Mouse (Mus musculus) limb, embryonic 15.5 days (tissue): ENCODE data around the gene Arhgdia. TPM values are rescaled to one million over a fixed set of nuclear protein-coding genes. Genes with fewer than 3 reads are reported as not detected.
"Not testable (repeated sequence)": the region's sequence is repeated elsewhere in the genome, so short reads cannot be mapped to it uniquely, and the experiment has no call there.

Experiments
- ATAC-seq: fragments of 200-750 bp; cut with Nextera tagmentation; 2 replicates; pipeline ENCODE4 v1.8.0; 2017; ENCODE audit warnings: low read depth, moderate TSS enrichment; ENCODE audit not compliant: insufficient number of reproducible peaks, low FRiP score, low TSS enrichment
- H3K27ac ChIP-seq: fragments of 300-500 bp; sonication (generic); 2 replicates; pipeline ENCODE4 v1.5.1; 2015; ENCODE audit warnings: moderate library complexity, mild to moderate bottlenecking, inconsistent platforms
- H3K27me3 ChIP-seq: fragments of 300-500 bp; sonication (generic); 2 replicates; pipeline ENCODE4 v1.6.1; 2015; ENCODE audit warnings: inconsistent platforms
- H3K36me3 ChIP-seq: fragments of 300-500 bp; sonication (generic); 2 replicates; pipeline ENCODE4 v1.6.1; 2015; ENCODE audit warnings: inconsistent platforms
- H3K4me1 ChIP-seq: fragments of 300-500 bp; sonication (generic); 2 replicates; pipeline ENCODE4 v1.6.1; 2015; ENCODE audit warnings: inconsistent platforms
- H3K4me2 ChIP-seq: fragments of 300-500 bp; sonication (generic); 2 replicates; pipeline ENCODE4 v1.6.1; 2015; ENCODE audit warnings: mild to moderate bottlenecking, inconsistent platforms
- H3K4me3 ChIP-seq: fragments of 300-500 bp; sonication (generic); 2 replicates; pipeline ENCODE4 v1.5.1; 2015; ENCODE audit warnings: mild to moderate bottlenecking, inconsistent platforms
- H3K9ac ChIP-seq: fragments of 300-500 bp; sonication (generic); 2 replicates; pipeline ENCODE4 v1.6.1; 2015; ENCODE audit warnings: inconsistent platforms
- H3K9me3 ChIP-seq: fragments of 300-500 bp; sonication (generic); 2 replicates; pipeline ENCODE4 v1.6.1; 2016; ENCODE audit warnings: inconsistent platforms
- WGBS: fragments of 180-500 bp; shearing (Covaris S2); methylation state at CpG from one replicate; pipeline ENCODE4 v1.1.7; 2015; 5-methylcytosine and 5-hydroxymethylcytosine counted together
- polyA plus RNA-seq: library from polyadenylated mRNA; unstranded; fragments of >200 nt; fragmentation: Nextera tagmentation; extraction: Ambion mirVana; gene quantifications from 2 replicates; pipeline ENCODE4 v1.2.1, GENCODE M21; 2015

The Arhgdia gene
- polyA plus RNA-seq, 1 experiment from 2014 or later, result 581 TPM

- H3K36me3 ChIP-seq, result peaks cover 52% of the 10 kb centered on the region
These were observed 22.6 kb downstream of the Arhgdia start for GRCm38 (mm10) chr11:120558843-120559242.

GRCm38 (mm10) chr11:120555260-120555659 is 26.2 kb downstream of the Arhgdia start:
- Histone ChIP-seq H3K9ac (no peak overlapping the region), H3K9me3 (no peaks in the 10 kb centered on the region), H3K27ac (no peak overlapping the region), H3K27me3 (no peaks in the 10 kb centered on the region), H3K4me3 (no peak overlapping the region), H3K36me3 (peaks cover 16% of the 10 kb centered on the region), H3K4me2 (no peak overlapping the region), H3K4me1 (peaks cover 6% of the 10 kb centered on the region)
- WGBS, result 65% methylated on average over 2 of the region's 2 CpGs
- ATAC-seq, result no peak

More at GRCm38 (mm10) chr11:120558843-120559242, 22.6 kb downstream of the Arhgdia start:
- 90% methylated on average over 6 of the region's 6 CpGs for WGBS
- not testable (repeated sequence) for H3K27me3 ChIP-seq, H3K4me1 ChIP-seq, H3K4me3 ChIP-seq, H3K9ac ChIP-seq, H3K27ac ChIP-seq, ATAC-seq, H3K4me2 ChIP-seq, H3K9me3 ChIP-seq

DNA sequence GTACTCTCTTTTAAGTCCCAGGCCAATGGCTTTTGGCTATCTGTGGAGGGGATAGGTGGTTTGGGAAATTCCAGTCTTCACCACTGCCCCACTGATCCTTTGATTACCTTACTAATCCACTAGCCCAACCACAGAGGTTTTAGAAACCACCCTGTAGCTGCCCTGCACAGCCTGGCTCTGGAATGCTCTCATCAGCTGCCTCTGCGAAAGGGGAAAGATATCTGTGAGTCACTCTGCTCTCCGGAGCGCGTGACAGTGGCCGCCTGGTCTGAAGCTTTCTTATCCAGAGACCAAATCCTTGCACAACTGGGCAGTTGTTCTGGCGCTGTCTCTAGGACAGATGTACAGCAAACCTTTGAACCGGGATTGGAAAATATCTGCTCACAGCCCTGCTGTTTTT is 26.6 kb downstream of the Arhgdia start:
- H3K36me3 ChIP-seq, result peaks cover 12% of the 10 kb centered on the region
- ATAC-seq, result no peak
- no peak overlapping the region for H3K4me2 ChIP-seq
- H3K27me3 ChIP-seq, result no peaks in the 10 kb centered on the region
- H3K27ac ChIP-seq, result no peak overlapping the region
- H3K4me3 ChIP-seq, result no peak overlapping the region
- no peak overlapping the region for H3K9ac ChIP-seq
- WGBS, result 76% methylated on average over 7 of the region's 7 CpGs
- H3K4me1 ChIP-seq, result peaks cover 10% of the 10 kb centered on the region
- no peaks in the 10 kb centered on the region for H3K9me3 ChIP-seq

DNA sequence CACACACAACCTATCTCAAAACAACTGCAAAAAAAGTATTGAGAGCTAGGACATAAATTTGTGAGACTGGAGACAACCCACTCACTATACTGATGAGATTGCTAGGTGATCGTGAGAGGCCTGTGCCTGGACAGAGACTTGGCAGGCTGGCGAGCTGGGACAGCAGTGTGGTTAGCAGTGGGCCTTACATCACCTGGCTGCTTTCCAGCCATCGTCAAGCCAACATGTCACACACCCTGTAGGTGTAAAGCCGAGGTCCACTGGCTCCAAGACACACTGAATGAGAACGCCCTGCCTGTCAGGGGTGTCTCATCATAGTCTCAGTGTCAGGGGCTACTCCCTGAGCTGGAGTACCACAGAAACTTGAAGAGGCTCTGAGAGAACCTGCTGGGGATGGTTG is 28.7 kb downstream of the Arhgdia start:
- 0 out of 2 replicates have a peak, but pooled peaks cover 2% of the 10 kb centered on the region for H3K36me3 ChIP-seq
- ATAC-seq, result no peak
- no peaks in the 10 kb centered on the region for H3K27me3 ChIP-seq
- WGBS, result 72% methylated on average over 5 of the region's 5 CpGs
- H3K4me3 ChIP-seq, result no peak overlapping the region
- no peak overlapping the region for H3K4me2 ChIP-seq
- H3K9ac ChIP-seq, result no peak overlapping the region
- no peaks in the 10 kb centered on the region for H3K9me3 ChIP-seq
- H3K27ac ChIP-seq, result no peak overlapping the region
- peaks cover 22% of the 10 kb centered on the region for H3K4me1 ChIP-seq

DNA sequence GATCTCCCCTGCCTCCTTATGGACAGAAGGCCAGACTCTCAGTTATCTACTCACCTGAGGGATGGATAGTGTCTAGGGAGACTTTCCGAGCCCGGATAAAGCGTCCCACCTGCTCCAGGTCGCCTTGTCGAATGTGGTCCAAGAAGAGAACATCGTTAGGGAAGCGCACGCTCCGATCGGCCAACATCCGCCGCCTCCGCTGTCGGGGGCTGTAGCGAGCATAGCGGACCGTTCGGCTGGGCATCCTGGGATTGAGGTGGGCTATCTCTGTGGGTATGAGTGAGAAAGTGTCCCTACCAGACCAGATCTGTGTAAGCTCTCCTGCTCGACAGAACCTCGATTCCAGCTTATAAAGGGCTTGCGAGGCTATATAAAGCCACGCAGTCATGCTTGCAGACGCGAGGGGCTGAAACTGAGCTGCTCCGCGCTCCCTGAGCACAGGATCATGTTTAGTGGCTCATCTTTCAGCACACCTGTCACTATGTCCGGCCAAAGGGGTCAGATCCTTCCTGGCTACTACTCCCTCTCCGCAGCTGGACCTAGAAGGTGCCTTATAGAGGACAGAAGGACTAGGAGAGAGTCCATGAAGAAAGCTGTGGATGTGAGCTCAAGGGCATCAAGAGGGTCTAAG is 30.5 kb downstream of the Arhgdia start, which contains the start of gene Ppp1r27:
Gene Ppp1r27, minus strand, starts transcription at position 323 of the 631 bp plus-strand sequence.
- ATAC-seq, result no peak
- H3K4me1 ChIP-seq, result peaks cover 25% of the 10 kb centered on the region
- H3K36me3 ChIP-seq, result 0 out of 2 replicates have a peak, but pooled peaks cover 4% of the 10 kb centered on the region
- no peaks in the 10 kb centered on the region for H3K9me3 ChIP-seq
- WGBS, result 92% methylated on average over 28 of the region's 28 CpGs
- H3K27me3 ChIP-seq, result no peaks in the 10 kb centered on the region
- H3K4me3 ChIP-seq, result peak within 1 kb of the TSS; percentile 89
- peak within 1 kb of the TSS; percentile 94 for H3K27ac ChIP-seq
- H3K4me2 ChIP-seq, result peak within 1 kb of the TSS; percentile 81
- peak within 1 kb of the TSS; percentile 92 for H3K9ac ChIP-seq

GRCm38 (mm10) chr11:120549986-120550809 is 31.2 kb downstream of the Arhgdia start:
- ATAC-seq, result no peak
- H3K4me2 ChIP-seq, result peak overlapping the region; percentile 81
- 62% methylated on average over 11 of the region's 11 CpGs for WGBS
- H3K27me3 ChIP-seq, result no peaks in the 10 kb centered on the region
- H3K9me3 ChIP-seq, result no peaks in the 10 kb centered on the region
- peaks cover 11% of the 10 kb centered on the region for H3K36me3 ChIP-seq
- peaks cover 25% of the 10 kb centered on the region for H3K4me1 ChIP-seq
- peak overlapping the region; percentile 89 for H3K4me3 ChIP-seq
- H3K27ac ChIP-seq, result peak overlapping the region; percentile 94
- peak overlapping the region; percentile 92 for H3K9ac ChIP-seq

GRCm38 (mm10) chr11:120549168-120549945 is 32.1 kb downstream of the Arhgdia start, which contains the start of gene Mcrip1:
TSS of gene Mcrip1 (minus strand) at chr11:120549727.
- H3K9me3 ChIP-seq, result no peaks in the 10 kb centered on the region
- peak; percentile 82 for ATAC-seq

GRCm38 (mm10) chr11:120548786-120549167 is 32.6 kb downstream of the Arhgdia start:
- no peak for ATAC-seq
- Histone ChIP-seq H3K9me3 (no peaks in the 10 kb centered on the region), H3K4me3 (peak overlapping the region; percentile 89), H3K9ac (peak overlapping the region; percentile 92), H3K27me3 (no peaks in the 10 kb centered on the region), H3K36me3 (peaks cover 25% of the 10 kb centered on the region), H3K27ac (peak overlapping the region; percentile 94), H3K4me2 (peak overlapping the region; percentile 81), H3K4me1 (peaks cover 25% of the 10 kb centered on the region)
- WGBS, result 18% methylated on average over 7 of the region's 7 CpGs

More at GRCm38 (mm10) chr11:120549168-120549945, 32.1 kb downstream of the Arhgdia start, which contains the start of gene Mcrip1:
- under 1% methylated on average over 83 of the region's 87 CpGs for WGBS
- Histone ChIP-seq H3K27ac (peak within 1 kb of the TSS; percentile 94), H3K36me3 (peaks cover 20% of the 10 kb centered on the region), H3K4me3 (peak within 1 kb of the TSS; percentile 89), H3K4me1 (peaks cover 25% of the 10 kb centered on the region), H3K4me2 (peak within 1 kb of the TSS; percentile 81), H3K9ac (peak within 1 kb of the TSS; percentile 92), H3K27me3 (no peaks in the 10 kb centered on the region)

DNA sequence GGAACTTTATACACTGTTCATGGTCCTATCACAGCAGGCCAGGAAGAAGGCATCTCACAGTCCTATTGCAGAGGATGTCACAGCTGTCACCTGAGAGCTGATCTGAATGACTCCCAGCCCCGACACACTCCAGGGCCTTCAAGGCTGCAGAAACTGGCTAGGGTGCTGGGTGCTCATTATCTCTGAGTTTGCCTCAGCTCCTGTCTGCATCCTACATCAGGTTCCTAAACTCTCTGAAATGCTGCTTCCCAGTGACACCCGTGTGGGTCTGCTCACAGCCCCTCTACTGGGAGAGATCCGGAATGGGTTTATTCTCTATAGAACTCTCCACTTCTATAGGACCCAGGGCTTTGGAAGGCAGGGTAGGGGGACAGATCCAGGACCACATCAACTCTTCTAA is 33.2 kb downstream of the Arhgdia start:
- WGBS, result 78% methylated on average over 3 of the region's 3 CpGs
- ATAC-seq, result no peak
- Histone ChIP-seq H3K27ac (peak overlapping the region; percentile 94), H3K9me3 (no peaks in the 10 kb centered on the region), H3K4me2 (peak overlapping the region; percentile 81), H3K4me3 (peak overlapping the region; percentile 89), H3K9ac (peak overlapping the region; percentile 92; the same call in 1 of the 2 replicates), H3K4me1 (peaks cover 25% of the 10 kb centered on the region), H3K36me3 (peaks cover 31% of the 10 kb centered on the region), H3K27me3 (no peaks in the 10 kb centered on the region)

DNA sequence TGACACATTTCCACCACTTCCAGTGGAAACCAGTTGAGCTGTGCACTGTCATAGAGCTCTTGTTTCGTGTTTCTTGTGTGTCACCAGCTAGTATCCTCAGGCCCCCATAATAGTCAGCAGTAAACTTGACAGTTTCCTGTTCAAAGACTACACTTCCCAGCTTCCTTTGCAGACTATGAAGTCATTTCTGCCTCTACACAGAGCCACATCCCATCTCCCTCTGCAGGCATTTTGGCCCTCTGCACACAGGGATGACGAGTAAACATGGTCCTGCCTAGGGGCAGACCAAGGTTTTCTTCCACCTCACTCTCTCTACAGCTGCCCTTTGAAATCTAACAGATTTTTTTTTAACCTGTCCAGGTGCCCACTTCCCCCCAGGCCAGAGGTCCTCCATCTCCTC is 34.0 kb downstream of the Arhgdia start:
- peaks cover 25% of the 10 kb centered on the region for H3K4me1 ChIP-seq
- 57% methylated on average over 2 of the region's 2 CpGs for whole genome bisulfite sequencing
- no peak overlapping the region for H3K4me2 ChIP-seq
- no peaks in the 10 kb centered on the region for H3K9me3 ChIP-seq
- H3K4me3 ChIP-seq, result no peak overlapping the region
- H3K27ac ChIP-seq, result peak overlapping the region; percentile 94; the same call in 1 of the 2 replicates
- ATAC-seq, result no peak
- H3K9ac ChIP-seq, result no peak overlapping the region
- no peaks in the 10 kb centered on the region for H3K27me3 ChIP-seq
- peaks cover 38% of the 10 kb centered on the region for H3K36me3 ChIP-seq

- no peak overlapping the region for H3K4me2 ChIP-seq
- H3K9me3 ChIP-seq, result no peaks in the 10 kb centered on the region
- H3K36me3 ChIP-seq, result peaks cover 45% of the 10 kb centered on the region
- H3K4me3 ChIP-seq, result no peak overlapping the region
- no peak overlapping the region for H3K27ac ChIP-seq
- WGBS, result 90% methylated on average over 3 of the region's 3 CpGs
- peaks cover 25% of the 10 kb centered on the region for H3K4me1 ChIP-seq
- no peak for ATAC-seq
- no peak overlapping the region for H3K9ac ChIP-seq
- H3K27me3 ChIP-seq, result no peaks in the 10 kb centered on the region
These were observed 35.5 kb downstream of the Arhgdia start for GRCm38 (mm10) chr11:120545964-120546363.
